Mouse (Mus musculus) retina, adult 2 months (tissue): ENCODE results near the gene Ccdc171.
A peak's percentile ranks its signal among the peaks of the same experiment; 100 is the strongest.
"Not testable (repeated sequence)": the region's sequence is repeated elsewhere in the genome, so short reads cannot be mapped to it uniquely, and the experiment has no call there.

Source experiments
- DNase-seq: peaks from one replicate; pipeline ENCODE4 v3.0.0-alpha.2; 2012; ENCODE audit warnings: low read depth, low spot score

The Ccdc171 gene

GRCm38 (mm10) chr4:83524843-83525689 lies at the start of gene Ccdc171:
TSS of gene Ccdc171 (plus strand) at chr4:83525545.
- DNase-seq: peak; percentile 88

DNA sequence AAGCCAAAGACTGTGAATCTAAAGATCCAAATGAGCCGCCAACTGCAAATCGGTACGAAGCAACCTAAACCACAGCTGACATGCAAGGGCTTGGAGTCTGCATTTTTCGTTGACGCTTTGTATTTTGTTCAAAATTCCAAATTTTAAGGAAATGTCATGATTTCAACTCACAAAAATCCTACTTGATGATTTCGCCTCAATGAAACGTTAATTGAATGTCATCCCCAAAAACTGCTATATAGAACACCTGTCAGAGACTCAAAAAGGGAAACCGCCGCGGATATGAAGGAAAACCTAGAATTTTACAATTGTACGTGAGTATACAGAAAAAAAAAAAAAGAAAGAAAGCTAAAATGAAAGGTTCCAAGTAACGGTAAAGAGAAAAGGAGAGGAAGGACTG lies 40.1 kb upstream of the Ccdc171 start:
- no peak for DNase-seq

DNA sequence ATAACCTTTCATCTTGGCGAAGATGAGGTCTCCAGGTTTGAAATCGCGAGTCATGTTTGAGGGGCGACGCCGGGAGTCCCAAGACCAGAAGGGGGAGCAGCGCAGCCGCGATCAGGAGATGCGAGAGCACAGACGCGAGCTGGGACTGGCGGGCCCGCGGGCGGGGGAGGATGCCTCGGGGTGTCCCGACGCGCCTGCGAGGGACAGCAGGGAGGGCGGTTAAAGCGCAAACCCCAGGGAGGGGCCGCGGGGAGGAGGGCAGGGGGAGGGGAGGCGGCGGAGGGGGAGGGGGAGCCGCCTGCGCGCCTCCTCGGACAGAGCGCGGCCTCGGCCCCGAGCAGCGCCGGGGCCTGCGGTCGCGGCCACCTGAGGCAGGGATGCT lies 39.6 kb upstream of the Ccdc171 start:
- DNase-seq: peak; percentile 57

- peak; percentile 80 for DNase-seq
Measured at GRCm38 (mm10) chr4:83486117-83486901, 39.0 kb upstream of the Ccdc171 start, which contains the start of gene Psip1. TSS of gene Psip1 (minus strand) at chr4:83486459.

- DNase-seq: no peak
Measured at GRCm38 (mm10) chr4:83489121-83489520, 36.2 kb upstream of the Ccdc171 start.

- DNase-seq: no peak
Measured at GRCm38 (mm10) chr4:83493112-83493511, 32.2 kb upstream of the Ccdc171 start.

- DNase-seq: not testable (repeated sequence)
Measured at GRCm38 (mm10) chr4:83497013-83497412, 28.3 kb upstream of the Ccdc171 start.

GRCm38 (mm10) chr4:83500154-83501036 lies 24.9 kb upstream of the Ccdc171 start:
- no peak for DNase-seq

DNA sequence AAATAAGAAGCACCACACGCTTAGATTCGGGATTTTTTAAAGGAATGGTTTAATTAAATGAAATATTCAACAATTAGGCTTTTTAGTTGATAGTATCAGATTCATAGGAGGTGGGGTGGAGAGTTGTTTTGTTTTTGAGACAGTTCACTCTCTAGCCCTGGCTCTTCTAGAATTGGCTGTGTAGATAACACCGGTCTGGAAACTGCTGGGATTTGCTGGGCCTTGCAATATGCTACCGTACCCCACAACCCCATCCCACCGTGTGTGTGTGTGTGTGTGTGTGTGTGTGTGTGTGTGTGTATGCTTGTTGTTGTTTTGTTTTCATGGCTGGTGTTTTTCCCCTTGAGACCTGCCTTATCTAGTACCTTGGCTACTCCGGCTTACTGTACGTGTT lies 24.3 kb upstream of the Ccdc171 start:
- no peak for DNase-seq

DNA sequence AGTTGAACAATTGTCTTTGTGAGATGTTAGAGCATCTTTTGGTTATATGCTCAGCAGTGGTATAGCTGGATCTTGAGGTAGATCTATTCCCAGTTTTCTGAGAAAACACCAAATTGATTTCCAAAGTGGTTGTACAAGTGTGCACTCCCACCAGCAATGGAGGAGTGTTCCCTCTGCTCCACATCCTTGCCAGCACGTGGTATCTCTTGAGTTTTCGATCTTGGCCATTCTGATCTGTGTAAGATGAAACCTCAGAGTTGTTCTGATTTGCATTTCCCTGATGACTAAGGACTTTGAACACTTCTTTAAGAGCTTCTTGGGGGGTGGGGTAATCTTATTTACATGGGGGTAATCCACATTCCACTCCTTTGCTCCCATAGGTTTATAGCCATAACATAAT lies 15.7 kb upstream of the Ccdc171 start:
- DNase-seq: no peak

GRCm38 (mm10) chr4:83511083-83511482 lies 14.3 kb upstream of the Ccdc171 start:
- no peak for DNase-seq

- no peak for DNase-seq
Measured at GRCm38 (mm10) chr4:83512217-83512616, 13.1 kb upstream of the Ccdc171 start.

- no peak for DNase-seq
Measured at GRCm38 (mm10) chr4:83512644-83513043, 12.7 kb upstream of the Ccdc171 start.

- DNase-seq: no peak
Measured at GRCm38 (mm10) chr4:83514183-83514582, 11.2 kb upstream of the Ccdc171 start.

DNA sequence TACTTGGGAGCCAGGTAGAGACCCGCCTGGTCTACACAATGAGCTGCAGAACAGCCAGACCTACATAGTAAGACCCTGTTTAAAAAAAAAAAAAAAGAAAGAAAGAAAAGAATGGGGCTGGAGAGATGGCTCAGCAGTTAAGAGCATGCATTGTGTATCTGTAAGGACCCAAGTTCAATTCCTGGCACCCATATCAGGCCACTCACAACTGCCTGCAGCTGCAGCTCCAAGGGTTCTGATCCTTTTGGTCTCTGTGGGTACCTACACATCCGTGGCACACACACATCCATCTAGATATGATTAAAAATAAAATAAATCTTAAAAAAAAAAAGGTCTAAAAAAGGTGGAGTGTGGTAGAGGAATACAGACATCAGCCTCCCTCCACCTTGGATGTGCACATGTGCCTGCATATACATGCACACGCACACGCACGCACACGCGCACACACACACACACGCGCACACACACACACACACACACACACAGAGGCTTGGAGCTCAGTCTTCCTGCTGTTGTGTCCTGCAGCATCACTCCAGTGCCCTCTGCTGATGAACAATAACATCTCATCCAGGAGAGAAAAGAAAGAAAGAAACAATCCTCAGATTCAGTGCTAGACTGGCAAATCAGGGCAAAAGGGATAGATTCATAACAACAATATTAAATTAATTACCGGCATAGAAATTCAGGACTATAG lies 10.2 kb upstream of the Ccdc171 start:
- no peak for DNase-seq

DNA sequence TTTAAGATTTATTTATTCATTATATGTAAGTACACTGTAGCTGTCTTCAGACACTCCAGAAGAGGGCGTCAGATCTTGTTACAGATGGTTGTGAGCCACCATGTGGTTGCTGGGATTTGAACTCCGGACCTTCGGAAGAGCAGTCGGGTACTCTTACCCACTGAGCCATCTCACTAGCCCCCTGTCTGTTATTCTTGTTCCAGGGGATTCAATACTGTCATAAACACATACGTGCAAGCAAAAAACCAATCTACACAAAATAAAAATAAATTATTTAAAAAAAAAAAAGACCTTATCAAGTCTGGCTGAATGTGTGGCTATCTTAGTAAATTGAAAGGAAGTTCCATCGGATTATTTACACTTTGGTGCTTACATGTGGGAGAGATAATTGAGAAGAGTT lies 9.2 kb upstream of the Ccdc171 start:
- not testable (repeated sequence) for DNase-seq

- no peak for DNase-seq
Measured at GRCm38 (mm10) chr4:83519148-83519547, 6.2 kb upstream of the Ccdc171 start.

DNA sequence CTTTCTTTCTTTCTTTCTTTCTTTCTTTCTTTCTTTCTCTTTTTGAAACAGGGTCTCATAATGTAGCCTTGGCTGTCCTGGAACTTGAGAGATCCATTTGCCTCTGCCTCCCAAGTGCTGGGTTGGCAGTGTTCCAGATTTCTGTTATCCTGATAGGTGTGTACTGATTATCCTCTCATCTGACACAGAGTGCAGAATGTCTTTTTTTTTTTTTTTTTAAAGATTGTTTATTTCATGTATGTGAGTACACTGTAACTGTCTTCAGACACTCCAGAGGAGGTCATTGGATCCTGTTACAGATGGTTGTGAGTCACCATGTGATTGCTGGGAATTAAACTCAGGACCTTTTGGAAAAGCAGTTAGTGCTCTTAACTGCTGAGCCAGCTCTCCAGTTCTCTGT lies 5.5 kb upstream of the Ccdc171 start:
- no peak for DNase-seq

DNA sequence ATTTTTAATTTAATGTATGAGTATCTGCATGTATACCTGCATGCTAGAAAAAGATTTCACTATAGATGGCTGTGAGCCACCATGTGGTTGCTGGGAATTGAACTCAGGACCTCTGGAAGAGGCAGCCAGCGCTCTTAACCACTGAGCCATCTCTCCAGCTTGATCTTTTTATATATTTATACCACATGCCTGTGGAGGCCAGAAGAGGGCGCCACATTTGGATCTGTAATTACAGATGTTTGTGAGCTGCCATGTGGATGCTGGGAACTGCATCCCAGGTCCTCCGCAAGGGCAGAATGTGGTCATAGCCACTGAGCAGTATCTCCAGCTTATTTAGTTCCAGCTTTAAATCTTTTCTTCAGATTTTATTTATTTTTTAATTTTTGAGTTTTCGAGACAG lies 5.0 kb upstream of the Ccdc171 start:
- no peak for DNase-seq

GRCm38 (mm10) chr4:83522066-83522465 lies 3.3 kb upstream of the Ccdc171 start:
- DNase-seq: no peak

DNA sequence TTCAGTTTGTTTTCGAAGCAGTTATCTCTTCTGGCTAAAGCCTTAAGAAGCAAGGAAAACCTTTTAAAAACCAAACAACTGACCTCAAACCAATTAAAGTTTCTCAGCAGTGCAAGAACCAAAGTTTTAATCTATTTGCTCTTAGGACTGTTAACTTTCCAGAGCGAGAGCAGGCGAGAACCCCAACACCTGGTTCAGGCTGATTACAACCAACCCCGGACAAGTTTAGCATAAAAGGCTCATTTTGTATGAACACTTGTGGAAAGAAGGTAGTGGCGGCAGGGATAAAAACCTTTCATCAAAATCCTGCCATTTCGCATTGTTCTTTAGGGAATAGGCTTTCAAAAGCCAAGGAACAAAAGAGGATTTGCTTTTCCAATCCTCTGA lies 896 bp upstream of the Ccdc171 start:
- DNase-seq: no peak
